Mouse (Mus musculus): ENCODE measurements around the gene Itga2b. TPM values are rescaled to one million over a fixed set of nuclear protein-coding genes. Genes with fewer than 3 reads are reported as not detected.

Gene Itga2b
- 13.6 TPM for total RNA-seq (2023)

DNA sequence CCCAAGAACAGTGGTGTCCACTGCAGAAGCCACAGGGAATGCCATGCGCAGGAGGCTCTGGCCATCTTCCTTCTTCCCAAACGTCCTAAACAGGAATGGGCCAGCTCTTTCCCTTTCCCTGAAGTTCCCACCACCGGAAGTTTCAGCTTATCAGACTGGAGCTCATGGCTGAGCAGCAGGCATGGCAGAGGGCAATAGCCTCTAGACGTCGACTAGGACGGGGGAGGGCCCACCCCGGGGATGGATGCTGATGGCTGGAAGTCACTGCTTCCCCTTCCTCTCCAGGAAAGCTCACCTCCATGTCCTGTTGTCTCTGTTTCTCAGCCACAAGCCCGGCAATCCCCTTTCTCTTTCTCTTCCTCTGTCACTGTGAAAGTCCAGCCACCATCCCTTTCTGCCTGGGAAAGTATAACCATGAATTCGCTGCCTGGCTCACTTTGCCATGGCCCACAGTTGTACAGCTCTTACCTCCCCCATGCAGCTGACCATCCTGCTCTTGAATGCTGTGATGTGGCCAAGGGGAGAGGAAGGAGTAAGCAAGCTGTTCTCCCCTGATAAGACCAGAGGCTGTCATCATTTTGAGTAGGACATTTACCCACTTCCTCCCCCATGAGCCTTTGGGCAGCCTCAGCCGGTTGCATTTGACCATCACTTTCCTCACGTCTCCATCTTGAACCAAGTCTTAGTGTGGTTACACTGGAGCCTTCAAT lies at the start of gene Itga2b:
Itga2b (minus strand) TSS at position 475 of the 710 bp plus-strand sequence.

DNA sequence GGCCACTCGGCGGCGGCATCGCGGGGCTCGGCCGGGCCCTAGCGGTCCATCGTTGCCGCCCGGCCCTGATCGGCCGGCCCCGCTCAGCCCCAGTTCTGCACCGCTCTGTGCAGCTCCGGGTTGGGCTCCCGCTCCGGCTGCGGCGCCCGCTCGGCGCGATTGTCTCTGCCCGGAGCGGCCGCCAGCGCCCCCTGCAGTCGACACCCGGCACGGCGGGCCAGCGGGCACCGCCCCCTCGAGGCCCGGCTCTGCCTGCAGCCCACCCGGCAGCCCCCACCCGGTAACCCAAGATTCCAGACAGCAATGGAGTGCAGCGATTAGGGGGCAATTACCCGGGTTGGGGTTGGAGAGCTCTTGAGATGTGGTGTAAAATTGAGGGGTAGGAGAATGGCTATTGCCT lies 22.4 kb downstream of the Itga2b start, which contains the start of gene Fam171a2:
Fam171a2 (minus strand) TSS at position 186 of the 400 bp plus-strand sequence.

DNA sequence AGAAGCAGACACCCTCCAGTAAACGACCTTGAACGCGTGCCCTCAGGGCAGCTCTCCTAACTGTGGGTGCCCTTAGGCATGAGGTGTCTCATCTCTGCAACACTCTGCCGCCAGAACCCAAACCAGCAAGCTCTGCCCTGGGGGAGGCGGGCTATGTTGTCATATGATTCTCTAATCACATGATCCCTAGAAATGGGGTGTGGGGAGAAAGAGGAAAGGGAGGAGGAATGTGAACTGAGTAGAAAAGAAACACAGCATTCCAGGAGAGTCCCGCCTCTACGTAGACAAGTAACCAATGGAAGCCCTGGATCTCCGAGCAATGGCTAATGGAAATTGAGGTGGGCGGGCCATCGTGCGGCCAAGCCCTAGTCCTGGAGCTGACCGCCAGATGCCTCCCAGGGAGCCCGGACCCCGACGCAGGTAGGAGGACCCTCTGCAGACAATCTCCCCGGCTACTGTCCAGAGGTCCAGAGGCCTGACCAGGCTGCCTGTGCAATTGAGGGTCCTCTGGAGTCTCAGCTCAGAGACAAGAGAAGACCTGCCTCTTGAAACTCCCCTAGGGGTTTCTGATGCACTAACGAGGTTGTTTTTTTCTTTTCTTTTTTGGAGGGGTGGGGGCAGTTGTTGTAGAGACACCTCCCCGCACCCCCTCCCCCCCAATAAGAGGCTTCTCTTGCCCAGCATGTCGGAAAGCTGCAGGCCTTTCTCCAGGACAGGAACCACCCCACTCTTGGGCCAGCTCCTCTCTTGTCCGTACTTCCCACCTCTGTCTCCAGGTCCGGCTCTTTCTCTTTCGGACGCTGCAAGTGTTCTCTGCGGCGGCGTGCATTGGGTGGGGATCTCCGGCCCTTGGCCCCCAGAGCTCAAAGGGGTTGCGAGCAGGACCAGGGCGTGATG lies 39.6 kb downstream of the Itga2b start, which contains the start of gene Grn:
Grn (plus strand) TSS at position 195 of the 897 bp plus-strand sequence.

DNA sequence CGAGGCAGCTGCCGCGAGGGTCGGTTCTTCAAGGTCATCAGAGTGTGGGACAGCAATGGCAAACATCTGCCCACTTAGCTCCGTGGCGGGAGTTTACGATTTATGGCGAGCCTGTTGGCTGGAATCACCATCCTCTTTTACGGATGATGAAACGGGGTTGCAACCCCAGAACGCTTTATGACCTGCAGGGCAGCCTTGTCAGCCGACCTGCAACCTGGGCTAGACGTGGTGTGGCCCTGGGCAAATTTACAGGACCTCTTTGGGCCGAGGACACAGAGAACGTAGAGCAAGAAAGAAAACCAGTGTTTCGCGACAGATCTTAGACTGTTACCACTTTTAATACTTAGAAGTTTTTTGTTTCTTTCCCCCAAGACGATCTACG lies 62.1 kb downstream of the Itga2b start, which contains the start of gene Slc25a39:
Slc25a39 (minus strand) TSS at position 113 of the 382 bp plus-strand sequence.

Other genes with a start within 250 kb of the Itga2b start
- 134 TPM for gene Hdac5, start 240.0 kb downstream of the Itga2b start, total RNA-seq (2023)
- 0.49 TPM for gene BC030867, start 221.2 kb downstream of the Itga2b start, total RNA-seq (2023)
- gene Asb16, start 201.4 kb downstream of the Itga2b start, total RNA-seq (2023), result not detected
- 37.0 TPM for gene Tmub2, start 185.2 kb downstream of the Itga2b start, total RNA-seq (2023)
- gene Atxn7l3, start 173.5 kb downstream of the Itga2b start, total RNA-seq (2023), result 82.7 TPM
- 128 TPM for gene Ubtf, start 150.4 kb downstream of the Itga2b start, total RNA-seq (2023)
- 2.5 TPM for gene Slc4a1, start 103.9 kb downstream of the Itga2b start, total RNA-seq (2023)
- gene Rundc3a, start 76.7 kb downstream of the Itga2b start, total RNA-seq (2023), result 5.6 TPM
- gene Slc25a39, start 62.2 kb downstream of the Itga2b start, total RNA-seq (2023), result 29.5 TPM
- gene Grn, start 39.8 kb downstream of the Itga2b start, total RNA-seq (2023), result 15.5 TPM
- not detected for gene Fam171a2, start 22.4 kb downstream of the Itga2b start, total RNA-seq (2023)
- gene Gpatch8, start 86.3 kb upstream of the Itga2b start, total RNA-seq (2023), result 53.6 TPM
- gene Gm11627, start 109.3 kb upstream of the Itga2b start, total RNA-seq (2023), result not detected
- not detected for gene Fzd2, start 134.3 kb upstream of the Itga2b start, total RNA-seq (2023)
- gene Meioc, start 193.6 kb upstream of the Itga2b start, total RNA-seq (2023), result not detected
- gene Ccdc43, start 227.7 kb upstream of the Itga2b start, total RNA-seq (2023), result 37.7 TPM